Mouse (Mus musculus): ENCODE data around the gene Cacnb4.

GRCm38 (mm10) chr2:52495097-52495694 lies 181.4 kb downstream of the Cacnb4 start:
- TF ChIP-seq CTCF (IDR thresholded peaks at IDR 0.05 in 2 of 3, conservative IDR thresholded peaks at IDR 0.05 in 1 of 3; ENCODE audit: control insufficient read depth in 1 of 3, insufficient read depth in 1 of 3, low read depth in 2 of 3, low read length in 3 of 3, poor library complexity in 1 of 3, severe bottlenecking in 1 of 3) (no peak), MAZ (IDR thresholded peaks at IDR 0.05; ENCODE audit: low read depth, low read length) (no peak), GABPA (IDR thresholded peaks at IDR 0.05; ENCODE audit: low read depth, low read length) (no peak), BHLHE40 (IDR thresholded peaks at IDR 0.05; ENCODE audit: borderline replicate concordance, low read depth, low read length) (no peak), MXI1 (IDR thresholded peaks at IDR 0.05; ENCODE audit: low read depth, low read length) (no peak), EP300 (IDR thresholded peaks at IDR 0.05; ENCODE audit: low read depth in 1 of 2, low read length in 2 of 2) (no peak), NRF1 (IDR thresholded peaks at IDR 0.05; ENCODE audit: insufficient read depth, low read depth, low read length, poor library complexity, severe bottlenecking) (no peak), ELF1 (IDR thresholded peaks at IDR 0.05; ENCODE audit: low read depth, low read length) (no peak), POLR2A (IDR thresholded peaks at IDR 0.05; ENCODE audit: control insufficient read depth in 1 of 2, insufficient read depth in 1 of 2, low read depth in 1 of 2, low read length in 2 of 2, poor library complexity in 1 of 2) (no peak)

Data from MEL (cell line).